Mouse (Mus musculus) olfactory bulb, adult 2 months (tissue): ENCODE measurements at regions not wholly inside any gene's neighbourhood (a gene's known extent, or its start where the extent isn't known, plus 50 kb on each side); places are given as distances from the start of the nearest gene placed in this dataset.
A peak's percentile ranks its signal among the peaks of the same experiment; 100 is the strongest.

Source experiments
- H3K27ac ChIP-seq: fragments of 200-500 bp; 2 replicates; pipeline ENCODE4 v1.5.1; 2012; ENCODE audit warnings: low read depth, low read length; ENCODE audit not compliant: insufficient read depth
- H3K4me1 ChIP-seq: fragments of 200-500 bp; 2 replicates; pipeline ENCODE4 v1.6.1; 2012; ENCODE audit warnings: low read length; ENCODE audit not compliant: control insufficient read depth, insufficient read depth
- H3K4me3 ChIP-seq: fragments of 200-500 bp; 2 replicates; pipeline ENCODE4 v1.5.1; 2012; ENCODE audit warnings: mild to moderate bottlenecking, low read depth, low read length, moderate library complexity; ENCODE audit not compliant: insufficient read depth
- CTCF ChIP-seq: fragments of 200-500 bp; IDR thresholded peaks from 2 replicates; pipeline ENCODE4 v1.5.1; 2012; ENCODE audit warnings: low read depth, mild to moderate bottlenecking, low read length, moderate library complexity; ENCODE audit not compliant: insufficient read depth
- POLR2A ChIP-seq: fragments of 200-500 bp; IDR thresholded peaks from 2 replicates; pipeline ENCODE4 v1.6.1; 2012; ENCODE audit warnings: mild to moderate bottlenecking, low read depth, low read length, moderate library complexity; ENCODE audit not compliant: insufficient read depth
- WGBS: fragments of 180-500 bp; shearing (Covaris S2); methylation state at CpG from one replicate; pipeline ENCODE4 v1.1.7; 2018; 5-methylcytosine and 5-hydroxymethylcytosine counted together

DNA sequence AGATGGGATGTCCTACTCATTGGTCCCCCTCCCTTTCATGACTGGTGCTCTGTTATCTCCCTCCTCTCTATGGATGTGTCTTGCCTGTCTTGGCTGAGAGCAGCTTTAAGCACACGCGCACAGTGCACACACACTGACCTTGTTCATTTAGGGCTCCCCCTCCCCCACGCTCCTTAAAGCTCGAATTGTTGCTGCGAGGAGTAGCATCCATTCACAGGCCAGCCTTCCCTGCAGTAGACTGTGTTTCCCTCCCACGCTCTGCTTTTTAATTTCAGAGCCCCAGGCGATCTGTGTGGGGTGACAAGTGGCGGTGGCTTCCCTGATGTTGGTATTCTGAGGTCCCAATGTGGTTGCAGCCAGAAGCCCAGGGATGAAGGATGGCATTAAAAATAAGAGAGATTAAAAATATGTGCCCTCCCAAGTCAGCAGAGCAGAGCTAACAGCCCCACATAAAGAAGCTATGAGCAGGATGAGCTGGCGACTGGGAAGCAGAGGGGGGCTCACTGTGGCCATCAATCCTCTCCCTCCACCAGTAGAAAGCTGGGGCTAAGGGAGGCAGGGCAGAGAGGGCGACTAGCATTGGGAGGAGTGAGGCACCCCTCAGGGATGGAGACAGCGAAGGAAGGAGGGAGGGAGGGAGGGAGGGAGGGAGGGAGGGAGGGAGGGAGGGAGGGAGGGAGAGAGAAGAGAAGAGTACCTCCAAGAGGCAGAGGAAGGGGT is 174.2 kb upstream of the Myt1l start:
- peaks cover 37% of the 10 kb centered on the region for H3K4me1 ChIP-seq
- H3K4me3 ChIP-seq, result no peak overlapping the region
- 8% methylated on average over 10 of the region's 11 CpGs for WGBS
- peak overlapping the region; percentile 60 for H3K27ac ChIP-seq
- TF ChIP-seq CTCF, result no peak
- TF ChIP-seq POLR2A, result no peak

DNA sequence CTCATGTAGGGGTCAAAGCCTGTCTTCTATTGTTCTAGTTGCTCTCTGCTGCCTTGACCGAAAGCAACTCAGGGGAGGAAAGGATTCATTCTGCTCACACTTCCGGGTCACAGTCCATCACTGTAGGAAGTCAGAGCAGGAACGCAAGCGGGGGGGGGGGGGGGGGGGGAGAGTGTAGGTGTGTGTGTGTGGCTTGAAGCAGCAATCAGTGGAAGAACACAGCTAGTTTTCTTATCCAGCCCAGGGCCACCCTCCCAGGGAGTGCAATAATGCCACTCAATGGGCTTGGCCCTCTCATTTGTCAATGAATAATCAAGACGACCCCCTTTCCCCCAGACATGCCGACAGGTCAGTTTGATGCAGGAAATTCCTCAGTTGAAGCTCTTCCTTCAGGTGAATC is 173.4 kb upstream of the Myt1l start:
- Histone ChIP-seq H3K4me3 (no peak overlapping the region), H3K4me1 (peaks cover 32% of the 10 kb centered on the region), H3K27ac (no peak overlapping the region; the same call in 1 of the 2 replicates)
- WGBS, result 42% methylated on average over 6 of the region's 6 CpGs
- TF ChIP-seq POLR2A, result no peak
- no peak for TF ChIP-seq CTCF

DNA sequence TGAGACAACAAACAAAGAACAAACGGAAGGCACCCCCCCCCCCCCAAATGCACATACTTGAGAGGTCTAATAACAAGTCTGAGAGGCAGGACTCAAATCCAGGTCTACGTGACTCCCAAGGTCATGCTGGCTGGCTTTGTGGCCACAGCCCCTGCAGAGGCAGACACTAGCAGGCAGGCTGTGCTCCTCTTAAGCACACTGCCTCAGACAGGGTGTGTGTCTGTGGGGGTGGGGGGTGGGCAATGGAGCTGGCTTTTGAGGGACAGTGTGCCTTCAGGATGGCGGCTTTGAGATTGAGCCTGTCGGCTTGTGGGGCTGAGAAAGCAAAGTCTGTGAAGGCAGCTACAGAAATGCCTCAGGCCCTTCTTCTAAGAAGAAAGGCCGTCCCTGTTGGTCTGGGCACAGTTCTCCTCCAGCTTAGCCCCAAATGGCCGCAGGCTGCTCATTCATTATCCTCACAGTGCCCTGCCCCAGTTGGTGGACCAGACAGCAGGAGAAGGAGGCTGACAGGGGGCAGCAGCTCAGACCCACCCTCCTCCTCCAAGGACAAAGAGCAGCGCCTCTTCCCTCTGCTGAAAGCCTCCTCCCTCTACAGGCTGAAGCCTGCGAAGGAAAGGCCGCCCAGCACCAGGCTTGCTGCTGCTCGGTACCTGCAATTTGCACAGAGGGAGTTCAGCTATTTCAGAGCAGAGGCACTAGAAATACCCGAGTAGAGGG is 171.3 kb upstream of the Myt1l start:
- H3K4me1 ChIP-seq, result peaks cover 32% of the 10 kb centered on the region
- 19% methylated on average over 11 of the region's 11 CpGs for WGBS
- H3K27ac ChIP-seq, result peak overlapping the region; percentile 81
- 0 out of 2 replicates have a peak, but pooled peaks have one; percentile 22 for TF ChIP-seq POLR2A
- TF ChIP-seq CTCF, result no peak
- no peak overlapping the region for H3K4me3 ChIP-seq

DNA sequence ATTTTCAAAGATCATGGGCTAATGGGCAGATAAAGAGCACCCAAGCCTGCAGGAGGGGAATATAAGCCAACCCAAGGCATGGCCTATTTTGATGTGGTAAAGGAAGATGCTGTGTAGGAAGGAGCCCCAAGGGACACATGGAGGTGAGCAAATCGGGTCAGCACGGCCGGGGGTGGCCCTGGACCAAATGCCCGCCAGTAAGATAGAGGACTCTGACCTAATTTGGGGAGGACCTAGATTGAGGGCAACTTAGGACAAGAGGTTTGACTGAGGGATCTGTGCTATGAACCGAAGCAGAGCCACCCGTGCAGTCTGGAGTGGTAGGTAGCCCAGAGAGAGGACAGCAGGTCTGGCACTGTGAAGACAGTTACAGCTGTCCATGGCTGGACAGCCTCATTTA is 166.9 kb upstream of the Myt1l start:
- WGBS, result 95% methylated on average over 6 of the region's 6 CpGs
- H3K27ac ChIP-seq, result no peak overlapping the region
- H3K4me3 ChIP-seq, result no peak overlapping the region
- H3K4me1 ChIP-seq, result peaks cover 14% of the 10 kb centered on the region
- TF ChIP-seq POLR2A (no peak), CTCF (no peak)

DNA sequence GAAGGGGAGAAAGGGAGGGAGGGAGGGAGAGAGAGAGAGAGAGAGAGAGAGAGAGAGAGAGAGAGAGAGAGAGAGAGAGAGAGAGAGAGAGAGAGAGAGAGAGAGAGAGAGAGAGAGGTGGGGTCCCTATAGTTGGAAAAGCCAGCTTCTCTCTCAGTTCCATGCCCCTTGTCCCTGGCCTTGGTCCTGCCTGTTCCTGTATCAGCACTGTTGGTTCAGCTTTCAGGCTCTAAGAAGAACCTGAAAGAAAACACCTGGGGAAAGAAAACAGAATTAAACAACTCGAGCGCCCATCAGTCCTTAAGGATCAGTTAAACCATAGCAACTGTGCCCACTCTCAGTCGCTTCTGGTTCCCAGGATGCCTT is 160.5 kb upstream of the Myt1l start:
- H3K4me1 ChIP-seq, result peaks cover 25% of the 10 kb centered on the region
- peak overlapping the region; percentile 97 for H3K27ac ChIP-seq
- WGBS, result 16% methylated on average over 3 of the region's 3 CpGs
- H3K4me3 ChIP-seq, result peak overlapping the region; percentile 56

DNA sequence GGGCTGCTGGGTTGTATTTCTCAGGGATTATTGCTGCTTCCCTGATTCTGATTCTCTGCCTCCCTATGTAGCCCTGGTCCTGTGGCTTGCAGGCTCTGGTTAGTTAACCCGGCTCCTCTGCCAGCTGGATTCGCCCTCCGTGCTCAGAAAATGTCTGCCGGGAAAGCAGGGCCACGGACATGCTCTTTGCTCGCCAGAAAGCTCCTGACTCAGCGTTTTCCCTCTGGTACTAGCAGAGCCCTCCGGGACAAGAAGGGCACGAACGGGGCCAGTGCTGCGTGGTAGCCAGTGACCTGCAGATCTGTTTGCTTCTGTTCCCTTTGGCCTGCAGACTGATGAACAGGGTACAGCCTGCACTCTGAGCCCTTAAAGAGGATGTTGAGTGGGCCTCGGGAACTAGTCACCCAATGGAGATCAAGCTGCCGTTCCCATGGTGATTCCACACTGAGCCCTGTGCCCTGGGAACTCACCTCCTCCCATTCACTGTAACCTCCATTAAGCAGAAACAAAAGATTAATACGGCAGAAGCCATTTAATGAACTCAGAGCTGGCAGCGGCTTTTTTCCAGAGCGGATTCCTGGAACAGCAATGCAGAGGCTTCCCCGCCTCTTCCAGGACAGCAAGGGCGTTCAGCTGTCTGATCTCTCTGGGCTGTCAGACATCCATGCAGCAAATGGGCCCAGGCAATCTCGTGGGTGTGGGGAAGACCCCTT is 159.9 kb upstream of the Myt1l start:
- WGBS, result 4% methylated on average over 19 of the region's 19 CpGs
- no peak for TF ChIP-seq CTCF
- no peak; the same call in 1 of the 2 replicates for TF ChIP-seq POLR2A
- Histone ChIP-seq H3K4me1 (peaks cover 25% of the 10 kb centered on the region), H3K4me3 (peak overlapping the region; percentile 56), H3K27ac (peak overlapping the region; percentile 97)

DNA sequence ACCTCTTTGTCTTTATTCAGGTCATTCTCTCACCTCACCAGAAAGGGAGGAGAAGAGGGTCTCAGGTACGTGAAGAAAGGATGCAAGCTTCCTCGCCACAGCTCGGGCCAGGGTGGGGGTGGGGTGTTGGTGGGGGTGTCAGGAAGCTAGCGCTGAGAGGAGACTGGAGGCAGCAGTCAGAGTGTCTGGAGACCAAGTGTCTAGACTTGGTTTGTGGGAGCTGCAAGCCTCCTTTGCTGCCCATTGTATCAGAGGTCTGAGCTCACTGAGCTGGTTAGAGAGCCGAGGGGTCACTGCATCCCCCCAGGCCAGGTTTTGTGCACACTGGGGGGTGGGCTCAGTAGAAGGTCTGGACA is 159.4 kb upstream of the Myt1l start:
- H3K27ac ChIP-seq, result peak overlapping the region; percentile 97
- H3K4me1 ChIP-seq, result peaks cover 25% of the 10 kb centered on the region
- 3% methylated on average over 5 of the region's 5 CpGs for WGBS
- H3K4me3 ChIP-seq, result peak overlapping the region; percentile 56
- TF ChIP-seq CTCF (no peak), POLR2A (peak; percentile 25; the same call in 1 of the 2 replicates)

DNA sequence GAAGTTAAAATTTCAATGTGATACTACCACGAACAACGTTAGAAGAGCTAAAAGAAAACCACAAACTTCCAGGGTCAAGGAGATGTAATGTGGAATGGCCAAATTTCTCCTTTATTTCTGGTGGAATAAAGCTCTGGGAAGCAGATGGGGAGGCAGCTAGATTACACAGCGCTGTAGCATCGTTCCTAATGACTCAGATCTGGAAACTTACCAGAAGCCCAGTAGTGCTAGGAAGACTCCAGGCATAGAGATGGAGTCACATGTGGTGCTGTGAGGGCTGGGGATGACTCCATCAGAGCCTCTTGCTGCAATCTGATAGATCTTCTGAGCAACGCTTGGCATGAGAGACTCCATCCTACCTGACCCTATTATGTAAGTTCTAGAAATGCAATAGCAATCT is 136.4 kb upstream of the Myt1l start:
- TF ChIP-seq CTCF, result no peak
- TF ChIP-seq POLR2A, result no peak
- H3K4me1 ChIP-seq, result no peaks in the 10 kb centered on the region
- no peak overlapping the region for H3K4me3 ChIP-seq
- H3K27ac ChIP-seq, result no peak overlapping the region
- 41% methylated on average over 5 of the region's 5 CpGs for WGBS

DNA sequence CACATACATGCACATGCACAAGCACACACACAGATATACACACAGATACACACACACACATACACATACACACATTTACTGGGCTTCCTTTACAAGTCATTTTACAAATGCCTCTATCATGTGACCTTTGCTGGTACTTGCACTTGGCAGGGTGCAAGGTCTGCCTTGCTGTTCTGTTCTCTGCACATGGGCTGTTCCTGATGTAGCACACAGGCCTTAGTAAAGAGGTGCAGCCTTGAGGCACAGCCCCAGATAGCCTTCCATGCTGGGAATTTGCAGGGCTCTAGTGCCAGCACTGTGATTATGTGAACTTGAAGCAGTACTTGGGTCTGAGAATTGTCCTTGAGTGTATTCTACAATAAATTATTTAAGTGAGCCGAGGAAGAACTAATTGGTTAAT is 133.9 kb upstream of the Myt1l start:
- TF ChIP-seq POLR2A, result no peak
- no peak for TF ChIP-seq CTCF
- Histone ChIP-seq H3K27ac (no peak overlapping the region), H3K4me1 (no peaks in the 10 kb centered on the region), H3K4me3 (no peak overlapping the region)
- 55% methylated on average over 1 of the region's 1 CpGs for WGBS

DNA sequence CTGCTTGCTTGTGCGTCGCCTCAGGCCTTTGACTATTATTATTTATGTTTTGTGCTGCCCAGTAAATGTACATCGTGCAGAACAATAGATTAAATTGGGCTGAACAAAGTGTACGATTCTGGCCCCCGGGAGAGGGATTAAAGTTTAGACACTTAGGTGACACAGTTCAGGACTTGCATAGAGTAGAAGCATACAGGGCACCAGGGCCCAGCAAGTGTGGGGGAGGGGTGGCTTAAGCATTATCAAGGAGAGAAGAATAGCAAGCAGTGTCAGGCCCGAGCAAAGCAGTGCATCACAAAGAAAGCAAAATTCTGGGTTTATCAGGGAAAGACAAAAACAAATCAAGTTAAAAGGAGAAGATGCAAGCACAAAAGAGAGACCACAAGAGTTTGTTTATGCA is 133.3 kb upstream of the Myt1l start:
- TF ChIP-seq POLR2A (no peak), CTCF (no peak)
- H3K4me3 ChIP-seq, result no peak overlapping the region
- no peak overlapping the region for H3K27ac ChIP-seq
- H3K4me1 ChIP-seq, result no peaks in the 10 kb centered on the region
- 53% methylated on average over 6 of the region's 6 CpGs for WGBS
